Mouse (Mus musculus) bone marrow macrophage, adult 2 months (primary cell): ENCODE measurements around the gene Prkcb.

Experiments used
- CTCF ChIP-seq: IDR thresholded peaks from 2 replicates; pipeline ENCODE4 v1.5.1; 2012; ENCODE audit warnings: low read depth, mild to moderate bottlenecking, low read length, moderate library complexity
- POLR2A ChIP-seq: IDR thresholded peaks from 2 replicates; pipeline ENCODE4 v1.6.1; 2012; ENCODE audit warnings: mild to moderate bottlenecking, low read depth, low read length, borderline replicate concordance

- TF ChIP-seq POLR2A (no peak), CTCF (no peak)
These were observed 276.8 kb downstream of the Prkcb start for GRCm38 (mm10) chr7:122565371-122565770.
